Mouse (Mus musculus): ENCODE measurements around the gene Smim26. TPM values are rescaled to one million over a fixed set of nuclear protein-coding genes. Genes with fewer than 3 reads are reported as not detected.

The Smim26 gene
- total RNA-seq, 4 experiments from 2014 or later: 94.1 to 102 (median 99.2) TPM

- DNase-seq (ENCODE audit: low spot score in 2 of 2): no peak
Observed at GRCm38 (mm10) chr2:144635644-144636320, 41.9 kb downstream of the Smim26 start.

- no peak for DNase-seq (ENCODE audit: low spot score in 2 of 2)
Observed at GRCm38 (mm10) chr2:144637204-144637603, 43.4 kb downstream of the Smim26 start.

- DNase-seq (ENCODE audit: low spot score in 2 of 2): no peak
Observed at GRCm38 (mm10) chr2:144637671-144638395, 44.0 kb downstream of the Smim26 start.

GRCm38 (mm10) chr2:144638719-144639118 lies 44.9 kb downstream of the Smim26 start:
- peak in 1 of 2 experiments; percentile 15 for DNase-seq (ENCODE audit: low spot score in 2 of 2)

GRCm38 (mm10) chr2:144640101-144640500 lies 46.2 kb downstream of the Smim26 start:
- DNase-seq (ENCODE audit: low spot score in 2 of 2): no peak

- peak; percentile 31 to 34 for DNase-seq (ENCODE audit: low spot score in 2 of 2)
Observed at GRCm38 (mm10) chr2:144641991-144642390, 48.1 kb downstream of the Smim26 start.

Small RNAs within 50 kb of the gene (microRNA-seq; reads per million reads assigned to microRNA genes)
- not detected for gene Gm24823

Other genes starting within 250 kb of the Smim26 start
- 10 to 100 TPM; 19.3 to 28.7 (median 23.0) TPM for gene Kat14, start 225.1 kb upstream of the Smim26 start, total RNA-seq (2022)
- 1 to 10 TPM; 2.1 to 8.4 (median 5.7) TPM for gene Pet117, start 225.1 kb upstream of the Smim26 start, total RNA-seq (2022)
- gene Dzank1, start 66.6 kb upstream of the Smim26 start, total RNA-seq (2022): under 1 TPM; 0.29 to 0.73 (median 0.35) TPM
- 10 to 100 TPM in 2 of 4 experiments, 1 to 10 TPM in 2; 7.4 to 10.5 (median 9.1) TPM for gene Polr3f, start 66.3 kb upstream of the Smim26 start, total RNA-seq (2022)
- 1 to 10 TPM; 3.9 to 7.2 (median 5.0) TPM for gene Rbbp9, start 43.2 kb upstream of the Smim26 start, total RNA-seq (2022)
- gene Sec23b, start 37.8 kb upstream of the Smim26 start, total RNA-seq (2022): 10 to 100 TPM in 3 of 4 experiments, 1 to 10 TPM in 1; 10.0 to 15.2 (median 11.8) TPM
- gene Dtd1, start 5.8 kb downstream of the Smim26 start, total RNA-seq (2022): 10 to 100 TPM; 13.1 to 16.1 (median 15.2) TPM
- not detected for gene Scp2d1, start 229.6 kb downstream of the Smim26 start, total RNA-seq (2022)